Mouse (Mus musculus): Measurements from ENCODE around the gene Zfand4. TPM values are rescaled to one million over a fixed set of nuclear protein-coding genes. Genes with fewer than 3 reads are reported as not detected.

The Zfand4 gene
- polyA plus RNA-seq, 1 experiment from 2014 or later = 2.9 TPM

DNA sequence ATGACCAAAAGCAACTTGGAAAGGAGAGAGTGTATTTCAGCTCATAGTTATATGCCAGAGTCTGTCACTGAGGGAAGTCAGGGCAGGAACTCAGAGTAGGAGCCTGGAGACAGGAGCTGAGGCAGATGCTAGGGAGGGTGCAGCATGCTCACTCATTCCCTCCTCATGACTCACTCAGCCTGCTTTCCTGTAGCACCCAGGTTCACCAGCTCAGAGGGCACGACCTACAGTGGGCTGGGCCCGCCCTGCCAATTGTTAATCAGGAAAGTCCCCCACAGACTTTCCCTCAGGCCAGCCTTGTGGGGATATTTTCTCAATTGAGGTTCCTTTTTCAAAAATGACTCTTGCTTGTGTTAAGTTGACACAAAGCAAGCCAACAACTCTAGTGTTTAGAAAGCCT is 23.7 kb upstream of the Zfand4 start:
- DNase-seq (ENCODE audit: low spot score) = no peak

DNA sequence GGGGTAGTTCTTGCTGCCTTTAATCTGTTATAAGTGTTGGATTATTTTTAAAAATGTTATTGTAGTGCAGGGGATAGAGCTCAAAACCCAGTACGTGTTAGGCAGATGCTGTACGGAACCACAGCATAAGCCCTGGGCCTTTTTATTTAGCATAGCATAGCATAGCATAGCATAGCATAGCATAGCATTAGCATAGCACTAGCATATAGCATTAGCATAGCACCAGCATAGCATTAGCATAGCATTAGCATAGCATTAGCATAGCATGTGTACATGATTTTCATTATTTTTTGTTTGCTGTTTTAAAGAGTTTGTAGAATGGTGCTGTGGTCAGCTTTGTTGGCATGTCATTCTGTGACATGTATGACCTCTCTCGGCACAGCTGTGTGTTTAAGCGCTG is 4.4 kb upstream of the Zfand4 start:
- no peaks in the 10 kb centered on the region for H3K27me3 ChIP-seq (replicated peaks; ENCODE audit: insufficient read depth, low read length)
- ATAC-seq = no peak
- DNase-seq (ENCODE audit: low spot score) = no peak
- H3K4me2 ChIP-seq (replicated peaks; ENCODE audit: low read depth, low read length) = no peak overlapping the region
- no peaks in the 10 kb centered on the region for H3K4me1 ChIP-seq (ENCODE audit: insufficient read depth, low read depth, low read length)
- peaks cover 35% of the 10 kb centered on the region for H3K36me3 ChIP-seq (ENCODE audit: insufficient read depth, low read length)
- 94% methylated on average over 4 of the region's 4 CpGs for WGBS
- H3K27ac ChIP-seq (ENCODE audit: low read length) = no peak overlapping the region
- no peak overlapping the region for H3K9ac ChIP-seq (replicated peaks; ENCODE audit: low read depth)
- no peak overlapping the region for H3K4me3 ChIP-seq (ENCODE audit: low read depth, low read length)
- no peak for TF ChIP-seq CTCF (IDR thresholded peaks at IDR 0.05)
- TF ChIP-seq EP300 (IDR thresholded peaks at IDR 0.05) = no peak
- no peaks in the 10 kb centered on the region for H3K9me3 ChIP-seq (ENCODE audit: low read length)

More for the DNA sequence above, 23.7 kb upstream of the Zfand4 start:
- 73% methylated on average over 2 of the region's 2 CpGs for WGBS
- Histone ChIP-seq H3K36me3 (ENCODE audit: insufficient read depth, low read length) (peaks cover 23% of the 10 kb centered on the region), H3K4me3 (ENCODE audit: low read depth, low read length) (no peak overlapping the region), H3K4me1 (ENCODE audit: insufficient read depth, low read depth, low read length) (no peaks in the 10 kb centered on the region), H3K9ac (replicated peaks; ENCODE audit: low read depth) (no peak overlapping the region), H3K9me3 (ENCODE audit: low read length) (no peaks in the 10 kb centered on the region), H3K27me3 (replicated peaks; ENCODE audit: insufficient read depth, low read length) (no peaks in the 10 kb centered on the region), H3K4me2 (replicated peaks; ENCODE audit: low read depth, low read length) (no peak overlapping the region), H3K27ac (ENCODE audit: low read length) (no peak overlapping the region)
- no peak for ATAC-seq
- TF ChIP-seq EP300 (IDR thresholded peaks at IDR 0.05) (no peak), CTCF (IDR thresholded peaks at IDR 0.05) (no peak)

DNA sequence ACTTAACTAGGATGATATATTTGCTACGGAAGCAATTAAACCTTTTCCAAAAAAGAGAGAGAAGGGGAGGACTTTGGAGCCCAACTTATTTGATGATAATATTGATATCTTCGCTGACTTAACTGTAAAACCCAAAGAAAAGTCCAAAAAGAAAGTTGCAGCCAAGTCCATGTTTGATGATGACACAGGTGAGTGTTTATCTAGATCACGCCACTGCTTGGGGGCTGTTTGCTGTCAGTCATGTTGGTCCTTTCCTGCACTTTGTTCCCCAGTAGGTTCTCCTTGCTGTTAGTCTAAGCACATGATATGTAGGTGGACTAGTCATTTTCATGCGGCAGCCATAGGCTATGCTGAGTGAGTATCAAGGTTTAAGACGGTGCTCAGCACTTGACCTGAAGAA is 3.5 kb upstream of the Zfand4 start:
- WGBS = 92% methylated on average over 5 of the region's 5 CpGs

DNA sequence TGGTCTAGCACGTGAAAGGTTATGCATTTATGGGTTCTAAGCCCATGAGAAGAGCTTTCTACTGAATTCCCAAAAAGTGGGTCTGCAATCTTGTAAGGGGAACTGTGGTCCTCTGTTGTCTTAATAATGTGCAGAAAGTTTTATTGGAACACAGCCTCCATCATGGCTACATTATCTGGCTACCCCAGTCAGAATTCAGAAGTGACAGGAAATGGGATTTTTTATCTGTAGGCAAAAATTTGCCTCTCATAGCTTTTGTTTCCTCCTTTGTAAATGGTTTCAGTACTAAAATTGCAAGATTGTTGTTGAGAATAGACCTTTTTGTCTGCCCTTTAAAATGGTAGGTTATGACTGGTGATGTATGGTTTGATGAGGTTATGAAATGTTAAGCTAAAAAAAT is 1.2 kb upstream of the Zfand4 start:
- ATAC-seq = no peak
- no peak overlapping the region for H3K4me3 ChIP-seq (ENCODE audit: low read depth, low read length)
- H3K36me3 ChIP-seq (ENCODE audit: insufficient read depth, low read length) = peaks cover 12% of the 10 kb centered on the region; the same call in 1 of the 2 replicates
- DNase-seq (ENCODE audit: low spot score) = no peak
- 89% methylated on average over 1 of the region's 1 CpGs for WGBS
- no peaks in the 10 kb centered on the region; the same call in 1 of the 2 replicates for H3K4me1 ChIP-seq (ENCODE audit: insufficient read depth, low read depth, low read length)
- no peak overlapping the region for H3K27ac ChIP-seq (ENCODE audit: low read length)
- no peak overlapping the region for H3K9ac ChIP-seq (replicated peaks; ENCODE audit: low read depth)
- H3K4me2 ChIP-seq (replicated peaks; ENCODE audit: low read depth, low read length) = no peak overlapping the region
- no peaks in the 10 kb centered on the region for H3K9me3 ChIP-seq (ENCODE audit: low read length)
- TF ChIP-seq CTCF (IDR thresholded peaks at IDR 0.05) (no peak), EP300 (IDR thresholded peaks at IDR 0.05) (no peak)
- no peaks in the 10 kb centered on the region for H3K27me3 ChIP-seq (replicated peaks; ENCODE audit: insufficient read depth, low read length)

More for the DNA sequence above, 3.5 kb upstream of the Zfand4 start:
- no peak overlapping the region for H3K4me3 ChIP-seq (ENCODE audit: low read depth, low read length)
- no peak overlapping the region for H3K27ac ChIP-seq (ENCODE audit: low read length)
- no peaks in the 10 kb centered on the region for H3K4me1 ChIP-seq (ENCODE audit: insufficient read depth, low read depth, low read length)
- H3K9me3 ChIP-seq (ENCODE audit: low read length) = no peaks in the 10 kb centered on the region
- no peak overlapping the region for H3K4me2 ChIP-seq (replicated peaks; ENCODE audit: low read depth, low read length)
- H3K27me3 ChIP-seq (replicated peaks; ENCODE audit: insufficient read depth, low read length) = no peaks in the 10 kb centered on the region
- DNase-seq (ENCODE audit: low spot score) (no peak), ATAC-seq (no peak)
- H3K36me3 ChIP-seq (ENCODE audit: insufficient read depth, low read length) = peaks cover 28% of the 10 kb centered on the region
- TF ChIP-seq EP300 (IDR thresholded peaks at IDR 0.05) (no peak), CTCF (IDR thresholded peaks at IDR 0.05) (no peak)
- H3K9ac ChIP-seq (replicated peaks; ENCODE audit: low read depth) = no peak overlapping the region

DNA sequence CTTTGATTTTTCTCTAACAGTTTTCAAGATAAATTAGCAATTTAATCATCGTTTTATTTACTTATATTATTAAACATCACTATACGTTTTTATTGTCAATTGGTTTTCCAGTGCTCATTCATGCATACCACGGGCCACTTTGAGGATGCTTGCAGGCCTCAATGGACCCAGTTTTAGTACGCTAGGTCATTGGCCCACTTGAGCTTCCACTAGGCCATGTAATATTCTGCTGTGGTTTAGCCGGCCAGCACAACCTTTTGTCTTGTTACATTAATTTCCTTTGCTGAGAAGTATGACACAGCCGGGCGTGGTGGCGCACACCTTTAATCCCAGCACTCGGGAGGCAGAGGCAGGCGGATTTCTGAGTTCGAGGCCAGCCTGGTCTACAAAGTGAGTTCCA is 814 bp downstream of the Zfand4 start:
- ATAC-seq (no peak), DNase-seq (ENCODE audit: low spot score) (no peak)
- H3K4me1 ChIP-seq (ENCODE audit: insufficient read depth, low read depth, low read length) = no peaks in the 10 kb centered on the region; the same call in 1 of the 2 replicates
- no peaks in the 10 kb centered on the region for H3K27me3 ChIP-seq (replicated peaks; ENCODE audit: insufficient read depth, low read length)
- H3K4me2 ChIP-seq (replicated peaks; ENCODE audit: low read depth, low read length) = peak overlapping the region; percentile 84; the same call in 1 of the 2 replicates
- TF ChIP-seq EP300 (IDR thresholded peaks at IDR 0.05) (no peak), CTCF (IDR thresholded peaks at IDR 0.05) (no peak)
- H3K4me3 ChIP-seq (ENCODE audit: low read depth, low read length) = peak overlapping the region; percentile 55; the same call in 1 of the 2 replicates
- H3K27ac ChIP-seq (ENCODE audit: low read length) = no peak overlapping the region
- H3K36me3 ChIP-seq (ENCODE audit: insufficient read depth, low read length) = 0 out of 2 replicates have a peak, but pooled peaks cover 1% of the 10 kb centered on the region
- WGBS = 79% methylated on average over 11 of the region's 11 CpGs
- H3K9ac ChIP-seq (replicated peaks; ENCODE audit: low read depth) = no peak overlapping the region
- H3K9me3 ChIP-seq (ENCODE audit: low read length) = no peaks in the 10 kb centered on the region

DNA sequence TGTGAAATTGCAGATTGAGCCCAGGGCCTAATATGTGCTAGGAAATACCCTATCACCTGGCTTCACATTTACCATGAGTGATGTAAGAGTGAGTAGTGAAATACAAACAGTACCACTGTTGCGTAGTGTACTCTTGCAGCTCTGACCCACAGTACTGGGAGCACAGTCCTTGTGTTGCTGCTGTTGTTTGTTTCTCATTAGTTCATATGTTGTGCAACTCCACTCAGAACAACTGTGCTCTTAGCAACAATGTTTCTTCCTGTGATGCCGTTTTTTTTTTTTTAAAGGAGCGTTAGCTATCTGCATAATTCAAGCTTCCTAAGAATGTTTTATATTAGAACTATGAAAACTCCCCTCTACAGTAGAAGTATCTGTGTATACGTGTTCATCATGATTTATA is 1.6 kb downstream of the Zfand4 start:
- no peak overlapping the region for H3K4me3 ChIP-seq (ENCODE audit: low read depth, low read length)
- DNase-seq (ENCODE audit: low spot score) (peak; percentile 71), ATAC-seq (no peak)
- H3K9me3 ChIP-seq (ENCODE audit: low read length) = no peaks in the 10 kb centered on the region
- H3K4me2 ChIP-seq (replicated peaks; ENCODE audit: low read depth, low read length) = peak overlapping the region; percentile 9; the same call in 1 of the 2 replicates
- TF ChIP-seq CTCF (IDR thresholded peaks at IDR 0.05) (no peak), EP300 (IDR thresholded peaks at IDR 0.05) (no peak)
- whole genome bisulfite sequencing = 56% methylated on average over 4 of the region's 4 CpGs
- no peak overlapping the region for H3K9ac ChIP-seq (replicated peaks; ENCODE audit: low read depth)
- H3K27ac ChIP-seq (ENCODE audit: low read length) = no peak overlapping the region
- H3K36me3 ChIP-seq (ENCODE audit: insufficient read depth, low read length) = no peaks in the 10 kb centered on the region
- H3K4me1 ChIP-seq (ENCODE audit: insufficient read depth, low read depth, low read length) = no peaks in the 10 kb centered on the region; the same call in 1 of the 2 replicates
- no peaks in the 10 kb centered on the region for H3K27me3 ChIP-seq (replicated peaks; ENCODE audit: insufficient read depth, low read length)

Measured in lung, postnatal 0 days (tissue).